Mouse (Mus musculus) granulocyte monocyte progenitor cell, adult 5-6 weeks (primary cell): ENCODE measurements around the gene Saal1. TPM values are rescaled to one million over a fixed set of nuclear protein-coding genes. Genes with fewer than 3 reads are reported as not detected.

ENCODE experiments used
- total RNA-seq, 2 experiments: library from RNA; stranded (forward) in 1 of 2; stranded (reverse) in 1 of 2; fragments of 200-712, 200-1000 nt in 1 of 2; fragments of >200 nt in 1 of 2; fragmentation: Nextera tagmentation in 1 of 2; gene quantifications; 2 replicates each; pipeline ENCODE4 v1.2.3; 2014 to 2017

The Saal1 gene
- total RNA-seq, 2 experiments from 2014 or later = 14.9 to 23.5 TPM

Other genes with a start within 250 kb of the Saal1 start
- 11.2 and 24.1 TPM in 2 replicates for gene Sergef, start 70.9 kb downstream of the Saal1 start, total RNA-seq (2014; fragmentation: Nextera tagmentation)
- gene Sergef, start 70.9 kb downstream of the Saal1 start, total RNA-seq (2017) = 10.4 and 12.4 TPM in 2 replicates
- not detected in 2 replicates for gene Tph1, start 38.1 kb downstream of the Saal1 start, total RNA-seq (2014; fragmentation: Nextera tagmentation)
- 0.15 TPM in 1 of 2 replicates, not detected in the other for gene Tph1, start 38.1 kb downstream of the Saal1 start, total RNA-seq (2017)
- gene Saa3, start 5.0 kb upstream of the Saal1 start, total RNA-seq (2014; fragmentation: Nextera tagmentation) = not detected in 2 replicates
- gene Saa3, start 5.0 kb upstream of the Saal1 start, total RNA-seq (2017) = 1.2 TPM in 1 of 2 replicates, not detected in the other
- not detected in 2 replicates for gene Saa4, start 21.9 kb upstream of the Saal1 start, total RNA-seq (2014; fragmentation: Nextera tagmentation)
- not detected in 2 replicates for gene Saa4, start 21.9 kb upstream of the Saal1 start, total RNA-seq (2017)
- gene Saa1, start 32.3 kb upstream of the Saal1 start, total RNA-seq (2014; fragmentation: Nextera tagmentation) = not detected in 2 replicates
- not detected in 2 replicates for gene Saa1, start 32.3 kb upstream of the Saal1 start, total RNA-seq (2017)
- not detected in 2 replicates for gene Saa2, start 41.1 kb upstream of the Saal1 start, total RNA-seq (2014; fragmentation: Nextera tagmentation)
- not detected in 2 replicates for gene Saa2, start 41.1 kb upstream of the Saal1 start, total RNA-seq (2017)
- 17.0 and 32.8 TPM in 2 replicates for gene Hps5, start 85.4 kb upstream of the Saal1 start, total RNA-seq (2014; fragmentation: Nextera tagmentation)
- 19.1 and 27.6 TPM in 2 replicates for gene Hps5, start 85.4 kb upstream of the Saal1 start, total RNA-seq (2017)
- 30.3 and 46.6 TPM in 2 replicates for gene Gtf2h1, start 85.4 kb upstream of the Saal1 start, total RNA-seq (2014; fragmentation: Nextera tagmentation)
- 67.0 and 83.9 TPM in 2 replicates for gene Gtf2h1, start 85.4 kb upstream of the Saal1 start, total RNA-seq (2017)
- 641 and 708 TPM in 2 replicates for gene Ldha, start 130.8 kb upstream of the Saal1 start, total RNA-seq (2014; fragmentation: Nextera tagmentation)
- gene Ldha, start 130.8 kb upstream of the Saal1 start, total RNA-seq (2017) = 507 and 538 TPM in 2 replicates
- gene Ldhc, start 150.5 kb upstream of the Saal1 start, total RNA-seq (2014; fragmentation: Nextera tagmentation) = 3.5 TPM in 1 of 2 replicates, not detected in the other
- gene Ldhc, start 150.5 kb upstream of the Saal1 start, total RNA-seq (2017) = 1.2 TPM in 1 of 2 replicates, not detected in the other
- 79.0 and 140 TPM in 2 replicates for gene Tsg101, start 209.3 kb upstream of the Saal1 start, total RNA-seq (2014; fragmentation: Nextera tagmentation)
- 33.1 and 43.8 TPM in 2 replicates for gene Tsg101, start 209.3 kb upstream of the Saal1 start, total RNA-seq (2017)
- gene Uevld, start 247.8 kb upstream of the Saal1 start, total RNA-seq (2014; fragmentation: Nextera tagmentation) = 8.7 and 13.5 TPM in 2 replicates
- gene Uevld, start 247.8 kb upstream of the Saal1 start, total RNA-seq (2017) = 9.8 and 12.9 TPM in 2 replicates